Mouse (Mus musculus): ENCODE results near the gene Aox1. TPM values are rescaled to one million over a fixed set of nuclear protein-coding genes. Genes with fewer than 3 reads are reported as not detected.
A peak's percentile ranks its signal among the peaks of the same experiment; 100 is the strongest.

Aox1 gene
- total RNA-seq, 4 experiments from 2014 or later, result 4.9 to 7.4 (median 6.0) TPM

GRCm38 (mm10) chr1:58107066-58107465 lies 77.3 kb downstream of the Aox1 start:
- DNase-seq (ENCODE audit: low spot score in 2 of 2), result no peak

- no peak for DNase-seq (ENCODE audit: low spot score in 2 of 2)
Observed at GRCm38 (mm10) chr1:58110241-58110640, 80.5 kb downstream of the Aox1 start.

GRCm38 (mm10) chr1:58111315-58111714 lies 81.6 kb downstream of the Aox1 start:
- DNase-seq (ENCODE audit: low spot score in 2 of 2), result no peak

- DNase-seq (ENCODE audit: low spot score in 2 of 2), result peak; percentile 53 to 76
Observed at GRCm38 (mm10) chr1:58112880-58113279, 83.1 kb downstream of the Aox1 start, which contains the start of gene Aox3. Gene Aox3 (plus strand): TSS chr1:58113130.

GRCm38 (mm10) chr1:58113441-58113840 lies 83.7 kb downstream of the Aox1 start:
- DNase-seq (ENCODE audit: low spot score in 2 of 2), result no peak

GRCm38 (mm10) chr1:58114021-58114560 lies 84.4 kb downstream of the Aox1 start:
- DNase-seq (ENCODE audit: low spot score in 2 of 2), result no peak

- no peak for DNase-seq (ENCODE audit: low spot score in 2 of 2)
Observed at GRCm38 (mm10) chr1:58114666-58115375, 85.1 kb downstream of the Aox1 start.

- DNase-seq (ENCODE audit: low spot score in 2 of 2), result no peak
Observed at GRCm38 (mm10) chr1:58118231-58118630, 88.5 kb downstream of the Aox1 start.

- no peak for DNase-seq (ENCODE audit: low spot score in 2 of 2)
Observed at GRCm38 (mm10) chr1:58124901-58125300, 95.2 kb downstream of the Aox1 start.

- DNase-seq (ENCODE audit: low spot score in 2 of 2), result no peak
Observed at GRCm38 (mm10) chr1:58137891-58138290, 108.2 kb downstream of the Aox1 start.

GRCm38 (mm10) chr1:58138986-58139385 lies 109.3 kb downstream of the Aox1 start:
- no peak for DNase-seq (ENCODE audit: low spot score in 2 of 2)

- DNase-seq (ENCODE audit: low spot score in 2 of 2), result no peak
Observed at GRCm38 (mm10) chr1:58140607-58141006, 110.9 kb downstream of the Aox1 start.

GRCm38 (mm10) chr1:58144384-58145069 lies 114.8 kb downstream of the Aox1 start:
- peak; percentile 7 to 46 for DNase-seq (ENCODE audit: low spot score in 2 of 2)

GRCm38 (mm10) chr1:58146026-58146425 lies 116.3 kb downstream of the Aox1 start:
- no peak for DNase-seq (ENCODE audit: low spot score in 2 of 2)

GRCm38 (mm10) chr1:58147776-58148175 lies 118.0 kb downstream of the Aox1 start:
- DNase-seq (ENCODE audit: low spot score in 2 of 2), result no peak

- no peak for DNase-seq (ENCODE audit: low spot score in 2 of 2)
Observed at GRCm38 (mm10) chr1:58152247-58152646, 122.5 kb downstream of the Aox1 start.

Other genes starting within 250 kb of the Aox1 start
- under 1 TPM; 0.36 to 0.67 (median 0.40) TPM for gene Sgo2a, start 34.0 kb upstream of the Aox1 start, total RNA-seq (2022)
- gene Kctd18, start 11.0 kb upstream of the Aox1 start, total RNA-seq (2022), result 10 to 100 TPM; 19.3 to 22.8 (median 20.5) TPM
- 1 to 10 TPM; 2.6 to 4.2 (median 3.1) TPM for gene Aox3, start 83.2 kb downstream of the Aox1 start, total RNA-seq (2022)
- gene Aox4, start 180.5 kb downstream of the Aox1 start, total RNA-seq (2022), result 1 to 10 TPM; 1.8 to 2.8 (median 2.4) TPM
- under 1 TPM in 2 of 4 experiments, not detected in 2; 0.05 to 0.07 TPM for gene Aox2, start 248.4 kb downstream of the Aox1 start, total RNA-seq (2022)